In genomic region chr13:96735175-96735574, GRCm38 (mm10) we compare ENCODE assay signal across 16 mouse cellular contexts. TPM values are rescaled to one million over a fixed set of nuclear protein-coding genes. Genes with fewer than 3 reads are reported as not detected.
DNase-seq lines count a peak whose midpoint lies in the region; ATAC-seq and TF ChIP-seq lines count a peak whose summit lies in the region.
"Had no signal": no experiment of that assay in that cellular context is flagged by ENCODE, and none has a peak within 500 bp of the region (broad histone marks: within the 10 kb centered on the region; RNA-seq: fewer than 3 reads in every experiment).

No protein-coding gene starts in this region.

- no peaks in the 10 kb centered on the region for H3K9me3 ChIP-seq in liver, embryonic 11.5 days (ENCODE audit: control insufficient read depth, low read length)
- H3K9me3 ChIP-seq in E14TG2a.4 (ENCODE audit: low read length): no peaks in the 10 kb centered on the region
- H3K9me3 ChIP-seq: midbrain, embryonic 10.5 days had no signal

- no peak overlapping the region for H3K9ac ChIP-seq in heart, adult 2 months (ENCODE audit: low read depth, low read length)
- H3K9ac ChIP-seq in liver, adult 2 months (ENCODE audit: low read depth, low read length): no peak overlapping the region
- no peak overlapping the region for H3K9ac ChIP-seq in liver, embryonic 11.5 days (ENCODE audit: low read depth, low read length)

- TF ChIP-seq POLR2A in heart, adult 2 months (IDR thresholded peaks at IDR 0.05; ENCODE audit: insufficient read depth, low read depth, low read length): no peak
- no peak for TF ChIP-seq POLR2A in liver, adult 2 months (IDR thresholded peaks at IDR 0.05; ENCODE audit: extremely low read depth, insufficient read depth, low read length)

- no peaks in the 10 kb centered on the region for H3K36me3 ChIP-seq in heart, adult 2 months (ENCODE audit: control insufficient read depth, insufficient read depth, low read length)
- H3K36me3 ChIP-seq in liver, adult 2 months (ENCODE audit: control insufficient read depth, insufficient read depth, low read length): no peaks in the 10 kb centered on the region
- no peaks in the 10 kb centered on the region for H3K36me3 ChIP-seq in liver, embryonic 11.5 days (ENCODE audit: control insufficient read depth, insufficient read depth, low read length)
- H3K36me3 ChIP-seq in E14TG2a.4 (ENCODE audit: insufficient read depth, low read length): no peaks in the 10 kb centered on the region
- H3K36me3 ChIP-seq: midbrain, embryonic 10.5 days had no signal

- no peaks in the 10 kb centered on the region for H3K4me1 ChIP-seq in heart, adult 2 months (ENCODE audit: control insufficient read depth, insufficient read depth, low read length)
- H3K4me1 ChIP-seq in liver, adult 2 months (ENCODE audit: control insufficient read depth, insufficient read depth, low read length): peaks cover 5% of the 10 kb centered on the region
- no peaks in the 10 kb centered on the region for H3K4me1 ChIP-seq in liver, embryonic 11.5 days (replicated peaks; ENCODE audit: control insufficient read depth, insufficient read depth, low read length)
- no peaks in the 10 kb centered on the region for H3K4me1 ChIP-seq in E14TG2a.4 (replicated peaks; ENCODE audit: low read depth, low read length)
- H3K4me1 ChIP-seq: midbrain, embryonic 10.5 days had no signal

- H3K4me3 ChIP-seq in heart, adult 2 months: no peak overlapping the region
- no peak overlapping the region for H3K4me3 ChIP-seq in liver, adult 2 months (ENCODE audit: insufficient read depth, low read depth, low read length)
- H3K4me3 ChIP-seq in liver, embryonic 11.5 days (ENCODE audit: low read depth, low read length): no peak overlapping the region
- no peak overlapping the region for H3K4me3 ChIP-seq in E14TG2a.4 (replicated peaks; ENCODE audit: low read length)
- H3K4me3 ChIP-seq: midbrain, embryonic 10.5 days had no signal

- no peaks in the 10 kb centered on the region for H3K27me3 ChIP-seq in heart, adult 2 months (ENCODE audit: control insufficient read depth, insufficient read depth, low read length)
- no peaks in the 10 kb centered on the region for H3K27me3 ChIP-seq in liver, adult 2 months (ENCODE audit: control insufficient read depth, insufficient read depth, low read length)
- H3K27me3 ChIP-seq in liver, embryonic 11.5 days (replicated peaks; ENCODE audit: control insufficient read depth, insufficient read depth, low read length): no peaks in the 10 kb centered on the region
- peaks cover 6% of the 10 kb centered on the region for H3K27me3 ChIP-seq in E14TG2a.4 (ENCODE audit: insufficient read depth, low read length)

- no peak overlapping the region for H3K27ac ChIP-seq in heart, adult 2 months
- H3K27ac ChIP-seq in liver, adult 2 months (replicated peaks; ENCODE audit: insufficient read depth, low read depth, low read length): no peak overlapping the region
- no peak overlapping the region for H3K27ac ChIP-seq in liver, embryonic 11.5 days (ENCODE audit: low read depth, low read length)
- H3K27ac ChIP-seq: midbrain, embryonic 10.5 days had no signal

- 15% methylated on average over 1 of the region's 1 CpGs for WGBS in heart, adult 2 months
- 17% methylated on average over 1 of the region's 1 CpGs for WGBS in liver, adult 2 months
- WGBS in liver, embryonic 11.5 days: 25% methylated on average over 1 of the region's 1 CpGs

- TF ChIP-seq CTCF in heart, adult 2 months (IDR thresholded peaks at IDR 0.05): peak; percentile 32
- peak; percentile 50 for TF ChIP-seq CTCF in liver, adult 2 months (IDR thresholded peaks at IDR 0.05; ENCODE audit: low read depth, low read length)
- peak; percentile 53 for TF ChIP-seq CTCF in E14TG2a.4 (conservative IDR thresholded peaks at IDR 0.05; ENCODE audit: low read length)

- no peak for TF ChIP-seq EP300 in heart, adult 2 months (IDR thresholded peaks at IDR 0.05; ENCODE audit: insufficient read depth, low read depth, low read length)

- intact Hi-C loops in heart, adult 2 months (cut with DNase I): no loop called here

- no peaks in the 10 kb centered on the region for H3K79me2 ChIP-seq in heart, adult 2 months (replicated peaks; ENCODE audit: control insufficient read depth, insufficient read depth, low read length)
- no peaks in the 10 kb centered on the region for H3K79me2 ChIP-seq in liver, adult 2 months (ENCODE audit: control insufficient read depth, insufficient read depth, low read length)

- no peak overlapping the region for H3K4me2 ChIP-seq in liver, embryonic 11.5 days

- no peak for DNase-seq in heart, adult 2 months
- no peak for DNase-seq in heart, adult 9 months (ENCODE audit: low spot score in 2 of 2)
- peak; percentile 66 for DNase-seq in liver, adult 2 months (ENCODE audit: extremely low read depth, low read depth, low spot score)
- DNase-seq in liver, embryonic 11.5 days (ENCODE audit: low spot score): no peak
- DNase-seq in retina, embryonic 14.5 days (ENCODE audit: low spot score): peak; percentile 47
- DNase-seq in urinary bladder, adult 18-20 months (ENCODE audit: low spot score in 2 of 2): no peak
- DNase-seq: adrenal gland, postnatal 36 days; cerebellum, adult 18-20 months; heart, adult 18-20 months; heart, postnatal 36 days; kidney, adult 11 months; lung, postnatal 10 days had no signal

- no peak for ATAC-seq in liver, embryonic 11.5 days (replicated peaks; ENCODE audit: low FRiP score)
- ATAC-seq: CD4-positive, CD25-positive, alpha-beta regulatory T cell, adult 4 months had no signal

RNA-seq across cellular contexts. Expression of gene Ankrd31, which starts 12.9 kb away (rescaled TPM):
- total RNA-seq in heart, adult 2 months (2021): not detected
- not detected in 2 replicates for polyA plus RNA-seq in heart, adult 2 months (2012; rRNA removed)
- total RNA-seq in liver, adult 2 months (2014; rRNA removed): not detected in 2 replicates
- not detected in 2 replicates for polyA plus RNA-seq in liver, adult 2 months (2012; rRNA removed)
- polyA plus RNA-seq in liver, embryonic 11.5 days (2014; fragmentation: Nextera tagmentation; extraction: Ambion mirVana): not detected in 2 replicates
- total RNA-seq: heart, adult 18-20 months; heart, postnatal 36 days had no signal
- polyA plus RNA-seq: CD4-positive, CD25-positive, alpha-beta regulatory T cell, adult 4 months; midbrain, embryonic 10.5 days; spleen, adult 2 months had no signal

Comparison
In these comparisons a context has a peak if more than half of its experiments do, and no peak if none do; other contexts are left out.
1. DNase-seq: peak in liver, adult 2 months (single experiment) and retina, embryonic 14.5 days (single experiment); none in heart, adult 2 months (0 of 2), heart, adult 9 months (0 of 2), liver, embryonic 11.5 days (single experiment) and urinary bladder, adult 18-20 months (0 of 2).
2. Peak in every context shown above with its lines, with median percentiles within 50 percentile points of each other: CTCF ChIP-seq.